Mouse (Mus musculus): ENCODE data around the gene Pcp4l1. TPM values are rescaled to one million over a fixed set of nuclear protein-coding genes. Genes with fewer than 3 reads are reported as not detected.

The Pcp4l1 gene
- polyA plus RNA-seq, 1 experiment from 2014 or later: 58.8 TPM

DNA sequence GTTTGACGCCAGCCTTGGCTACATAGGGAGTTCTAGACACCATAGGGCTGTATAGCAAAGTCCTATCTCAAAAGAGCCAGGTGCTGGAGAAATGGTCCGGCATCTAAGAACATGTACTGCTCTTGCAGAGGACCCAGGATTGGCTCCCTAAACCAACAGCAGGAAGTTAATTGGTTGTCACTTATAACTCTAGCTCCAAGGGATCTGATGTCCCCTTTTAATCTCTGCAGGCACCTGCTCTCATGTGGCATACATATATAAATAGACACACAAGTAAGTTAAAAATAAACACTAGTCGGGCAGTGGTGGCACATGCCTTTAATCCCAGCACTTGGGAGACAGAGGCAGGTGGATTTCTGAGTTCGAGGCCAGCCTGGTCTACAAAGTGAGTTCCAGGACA, 39.7 kb upstream of the Pcp4l1 start:
- H3K4me2 ChIP-seq (ENCODE audit: low read length): no peak overlapping the region
- H3K9me3 ChIP-seq (ENCODE audit: control insufficient read depth, low read length): no peaks in the 10 kb centered on the region
- no peak overlapping the region for H3K4me3 ChIP-seq (ENCODE audit: control insufficient read depth in 1 of 2, insufficient read depth in 1 of 2, low read depth in 1 of 2, low read length in 2 of 2)
- peaks cover 4 to 5% of the 10 kb centered on the region in 2 experiments; a peak in 2 of 4 replicates for H3K4me1 ChIP-seq (ENCODE audit: control insufficient read depth in 2 of 2, insufficient read depth in 2 of 2, low read length in 2 of 2)
- H3K9ac ChIP-seq (ENCODE audit: low read length): no peak overlapping the region
- peaks cover 74% of the 10 kb centered on the region for H3K36me3 ChIP-seq (ENCODE audit: control insufficient read depth, insufficient read depth, low read length)
- H3K27ac ChIP-seq (replicated peaks in 1 of 2; ENCODE audit: control insufficient read depth in 1 of 2, insufficient read depth in 1 of 2, low read depth in 2 of 2, low read length in 2 of 2): no peak overlapping the region
- H3K27me3 ChIP-seq (ENCODE audit: control insufficient read depth, insufficient read depth, low read length): no peaks in the 10 kb centered on the region
- 51% methylated on average over 4 of the region's 4 CpGs for whole genome bisulfite sequencing
- no peak for ATAC-seq (ENCODE audit: insufficient number of reproducible peaks, insufficient read depth, low FRiP score, low read depth)

DNA sequence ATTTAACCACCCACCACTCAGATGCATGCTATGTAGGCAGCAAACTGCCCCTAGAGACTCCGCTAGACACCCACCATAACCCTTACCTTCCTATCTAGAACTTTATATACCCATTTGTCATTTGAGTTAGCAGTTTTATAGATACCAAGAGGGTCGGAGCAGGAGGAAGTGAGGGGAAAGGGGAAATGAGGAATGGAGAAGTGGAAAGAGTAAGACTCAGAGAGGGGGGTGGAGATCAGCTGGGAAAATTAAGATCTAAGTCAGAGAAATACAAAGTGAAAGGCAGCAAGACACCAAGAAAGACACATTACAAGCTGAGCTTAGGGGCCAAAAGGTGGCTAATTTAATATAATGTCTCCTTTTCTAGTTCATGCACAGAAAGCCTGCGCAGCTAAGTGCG, 38.5 kb upstream of the Pcp4l1 start:
- WGBS: 86% methylated on average over 4 of the region's 4 CpGs
- Histone ChIP-seq H3K4me1 (ENCODE audit: control insufficient read depth in 2 of 2, insufficient read depth in 2 of 2, low read length in 2 of 2) (peaks cover 4 to 5% of the 10 kb centered on the region in 2 experiments; a peak in 2 of 4 replicates), H3K9ac (ENCODE audit: low read length) (0 out of 2 replicates have a peak overlapping the region, but pooled peaks have one; percentile 7), H3K27ac (replicated peaks in 1 of 2; ENCODE audit: control insufficient read depth in 1 of 2, insufficient read depth in 1 of 2, low read depth in 2 of 2, low read length in 2 of 2) (0 out of 4 replicates have a peak overlapping the region, but pooled peaks of 1 of the 2 experiments have one; percentile 14), H3K9me3 (ENCODE audit: control insufficient read depth, low read length) (no peaks in the 10 kb centered on the region), H3K36me3 (ENCODE audit: control insufficient read depth, insufficient read depth, low read length) (peaks cover 61% of the 10 kb centered on the region), H3K4me2 (ENCODE audit: low read length) (no peak overlapping the region), H3K4me3 (ENCODE audit: control insufficient read depth in 1 of 2, insufficient read depth in 1 of 2, low read depth in 1 of 2, low read length in 2 of 2) (no peak overlapping the region), H3K27me3 (ENCODE audit: control insufficient read depth, insufficient read depth, low read length) (no peaks in the 10 kb centered on the region)
- no peak for ATAC-seq (ENCODE audit: insufficient number of reproducible peaks, insufficient read depth, low FRiP score, low read depth)

DNA sequence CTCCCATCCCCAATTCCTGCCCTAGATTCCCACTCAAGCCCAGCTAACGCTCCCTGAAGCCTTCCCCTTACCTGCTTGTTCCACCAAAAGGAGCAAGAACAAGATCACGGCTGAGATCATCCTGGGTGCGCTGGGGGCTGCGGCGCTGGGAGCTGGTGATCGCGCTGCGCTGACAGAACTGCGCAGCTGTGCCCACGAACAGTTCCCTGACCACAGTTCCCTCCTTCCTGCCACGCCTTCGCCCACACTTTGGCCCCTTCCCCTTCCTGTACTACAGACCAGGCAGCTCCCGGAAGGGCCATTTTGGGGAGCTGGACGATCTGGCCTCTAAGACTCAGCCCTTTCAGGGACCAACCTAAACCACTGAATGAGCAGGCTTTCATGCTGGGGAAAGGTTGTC, 38.1 kb upstream of the Pcp4l1 start, which contains the start of gene Fcer1g:
Fcer1g (minus strand) TSS at position 240 of the 400 bp plus-strand sequence.
- WGBS: 85% methylated on average over 14 of the region's 14 CpGs
- H3K9me3 ChIP-seq (ENCODE audit: control insufficient read depth, low read length): no peaks in the 10 kb centered on the region
- no peak for ATAC-seq (ENCODE audit: insufficient number of reproducible peaks, insufficient read depth, low FRiP score, low read depth)
- H3K9ac ChIP-seq (ENCODE audit: low read length): 0 out of 2 replicates have a peak within 1 kb of the TSS, but pooled peaks have one; percentile 7
- H3K27me3 ChIP-seq (ENCODE audit: control insufficient read depth, insufficient read depth, low read length): no peaks in the 10 kb centered on the region
- H3K4me3 ChIP-seq (ENCODE audit: control insufficient read depth in 1 of 2, insufficient read depth in 1 of 2, low read depth in 1 of 2, low read length in 2 of 2): no peak within 1 kb of the TSS
- H3K4me1 ChIP-seq (ENCODE audit: control insufficient read depth in 2 of 2, insufficient read depth in 2 of 2, low read length in 2 of 2): peaks cover 4 to 5% of the 10 kb centered on the region in 2 experiments; a peak in 2 of 4 replicates
- peak within 1 kb of the TSS in 1 of 2 experiments; percentile 14; a peak in 1 of 4 replicates for H3K27ac ChIP-seq (replicated peaks in 1 of 2; ENCODE audit: control insufficient read depth in 1 of 2, insufficient read depth in 1 of 2, low read depth in 2 of 2, low read length in 2 of 2)
- peaks cover 57% of the 10 kb centered on the region for H3K36me3 ChIP-seq (ENCODE audit: control insufficient read depth, insufficient read depth, low read length)
- no peak within 1 kb of the TSS for H3K4me2 ChIP-seq (ENCODE audit: low read length)

DNA sequence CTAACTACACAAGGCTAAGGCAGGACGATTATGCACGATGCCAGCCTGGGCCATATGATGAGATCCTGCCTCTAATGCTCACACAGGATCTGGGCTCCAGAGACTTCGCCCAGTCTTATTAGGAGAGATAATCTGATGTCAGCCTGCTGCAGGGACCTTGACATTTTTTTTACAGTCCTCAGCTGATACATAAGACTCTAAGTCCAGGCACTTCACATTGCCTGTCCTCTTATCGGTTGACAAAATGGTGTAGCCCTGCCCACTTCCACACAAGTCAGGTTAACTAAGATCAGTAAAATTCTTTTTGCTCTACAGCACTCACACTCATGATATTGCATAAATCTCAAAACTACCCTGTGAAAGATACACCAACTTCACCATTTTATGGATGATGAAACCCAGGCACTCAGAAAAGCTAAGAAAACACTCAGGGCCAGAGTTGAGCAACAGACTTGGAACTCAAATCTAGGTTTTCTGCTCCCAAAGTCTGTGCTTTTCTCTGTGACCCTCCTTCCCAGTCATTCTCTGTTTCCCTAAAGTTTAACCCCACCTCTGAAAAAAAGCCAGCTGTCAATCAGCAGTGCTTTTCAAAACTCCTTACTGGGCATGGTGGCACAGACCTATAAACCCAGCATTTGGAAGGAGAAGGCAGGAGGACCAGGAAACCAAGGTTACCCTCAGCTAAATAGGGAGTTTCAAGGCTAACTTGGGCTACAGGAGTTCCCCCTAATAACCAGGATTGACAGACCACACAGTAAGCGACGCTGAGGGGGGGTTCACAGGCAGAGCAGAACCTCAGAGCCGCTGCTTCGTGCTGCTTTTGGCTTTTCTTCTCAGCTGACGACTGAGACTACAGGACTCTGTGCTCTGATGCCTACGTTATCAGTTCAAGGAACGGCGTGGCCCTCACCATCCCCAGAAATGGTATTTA, 37.0 kb upstream of the Pcp4l1 start:
- Histone ChIP-seq H3K27me3 (ENCODE audit: control insufficient read depth, insufficient read depth, low read length) (no peaks in the 10 kb centered on the region), H3K36me3 (ENCODE audit: control insufficient read depth, insufficient read depth, low read length) (peaks cover 46% of the 10 kb centered on the region), H3K4me2 (ENCODE audit: low read length) (no peak overlapping the region), H3K4me3 (ENCODE audit: control insufficient read depth in 1 of 2, insufficient read depth in 1 of 2, low read depth in 1 of 2, low read length in 2 of 2) (no peak overlapping the region), H3K4me1 (ENCODE audit: control insufficient read depth in 2 of 2, insufficient read depth in 2 of 2, low read length in 2 of 2) (peaks cover 4 to 5% of the 10 kb centered on the region in 2 experiments; a peak in 2 of 4 replicates), H3K27ac (replicated peaks in 1 of 2; ENCODE audit: control insufficient read depth in 1 of 2, insufficient read depth in 1 of 2, low read depth in 2 of 2, low read length in 2 of 2) (no peak overlapping the region), H3K9ac (ENCODE audit: low read length) (no peak overlapping the region), H3K9me3 (ENCODE audit: control insufficient read depth, low read length) (no peaks in the 10 kb centered on the region)
- no peak for ATAC-seq (ENCODE audit: insufficient number of reproducible peaks, insufficient read depth, low FRiP score, low read depth)
- WGBS: 54% methylated on average over 12 of the region's 12 CpGs

DNA sequence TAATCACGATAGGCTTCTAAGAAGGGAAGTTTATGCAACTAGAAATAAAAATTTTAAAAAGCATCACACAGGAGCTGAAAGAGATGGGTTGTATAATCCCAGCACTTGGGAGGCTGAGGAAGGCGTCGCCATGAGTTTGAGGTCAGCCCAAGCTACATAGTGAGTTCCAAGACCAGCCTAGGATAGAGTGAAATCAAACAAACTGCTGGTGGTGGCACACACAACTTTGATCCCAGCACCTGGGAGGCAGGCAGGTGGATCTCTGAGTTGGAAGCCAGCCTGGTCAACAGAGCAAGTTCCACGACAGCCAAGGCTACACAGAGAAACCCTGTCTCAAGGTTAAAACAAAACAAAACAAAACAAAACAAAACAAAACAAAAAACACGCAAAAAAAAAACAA, 36.3 kb upstream of the Pcp4l1 start:
- no peak for ATAC-seq (ENCODE audit: insufficient number of reproducible peaks, insufficient read depth, low FRiP score, low read depth)

DNA sequence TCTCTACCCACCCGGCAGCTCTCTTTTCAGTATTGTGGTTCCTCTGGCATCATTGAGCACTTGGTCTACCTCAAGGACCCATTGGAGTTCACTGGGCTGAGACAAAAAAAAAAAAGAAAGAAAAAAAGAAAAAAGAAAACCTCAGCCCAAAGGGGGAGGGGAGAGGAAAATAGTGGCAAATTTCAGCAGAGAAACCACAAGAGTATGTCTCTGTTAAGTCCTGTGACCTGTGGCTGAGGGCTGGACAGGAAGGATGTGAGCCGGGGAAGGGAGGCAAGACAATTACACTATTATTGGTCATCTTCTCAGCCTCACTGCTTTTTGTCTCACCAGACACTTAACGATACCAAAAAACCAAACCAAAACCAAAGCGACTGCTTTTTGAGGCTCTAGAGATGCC, 35.8 kb upstream of the Pcp4l1 start:
- Histone ChIP-seq H3K4me1 (ENCODE audit: control insufficient read depth in 2 of 2, insufficient read depth in 2 of 2, low read length in 2 of 2) (peaks cover 4 to 5% of the 10 kb centered on the region in 2 experiments; a peak in 2 of 4 replicates), H3K4me2 (ENCODE audit: low read length) (no peak overlapping the region), H3K9me3 (ENCODE audit: control insufficient read depth, low read length) (no peaks in the 10 kb centered on the region), H3K4me3 (ENCODE audit: control insufficient read depth in 1 of 2, insufficient read depth in 1 of 2, low read depth in 1 of 2, low read length in 2 of 2) (no peak overlapping the region), H3K36me3 (ENCODE audit: control insufficient read depth, insufficient read depth, low read length) (peaks cover 34% of the 10 kb centered on the region), H3K27ac (replicated peaks in 1 of 2; ENCODE audit: control insufficient read depth in 1 of 2, insufficient read depth in 1 of 2, low read depth in 2 of 2, low read length in 2 of 2) (no peak overlapping the region), H3K27me3 (ENCODE audit: control insufficient read depth, insufficient read depth, low read length) (no peaks in the 10 kb centered on the region), H3K9ac (ENCODE audit: low read length) (no peak overlapping the region)
- WGBS: 73% methylated on average over 4 of the region's 4 CpGs
- ATAC-seq (ENCODE audit: insufficient number of reproducible peaks, insufficient read depth, low FRiP score, low read depth): no peak

More for the DNA sequence above, 36.3 kb upstream of the Pcp4l1 start:
- H3K36me3 ChIP-seq (ENCODE audit: control insufficient read depth, insufficient read depth, low read length): peaks cover 39% of the 10 kb centered on the region
- H3K9me3 ChIP-seq (ENCODE audit: control insufficient read depth, low read length): no peaks in the 10 kb centered on the region
- no peak overlapping the region for H3K4me3 ChIP-seq (ENCODE audit: control insufficient read depth in 1 of 2, insufficient read depth in 1 of 2, low read depth in 1 of 2, low read length in 2 of 2)
- H3K27ac ChIP-seq (replicated peaks in 1 of 2; ENCODE audit: control insufficient read depth in 1 of 2, insufficient read depth in 1 of 2, low read depth in 2 of 2, low read length in 2 of 2): no peak overlapping the region
- H3K9ac ChIP-seq (ENCODE audit: low read length): no peak overlapping the region
- WGBS: 87% methylated on average over 5 of the region's 5 CpGs
- no peaks in the 10 kb centered on the region for H3K27me3 ChIP-seq (ENCODE audit: control insufficient read depth, insufficient read depth, low read length)
- no peak overlapping the region for H3K4me2 ChIP-seq (ENCODE audit: low read length)
- peaks cover 4 to 5% of the 10 kb centered on the region in 2 experiments; a peak in 2 of 4 replicates for H3K4me1 ChIP-seq (ENCODE audit: control insufficient read depth in 2 of 2, insufficient read depth in 2 of 2, low read length in 2 of 2)

DNA sequence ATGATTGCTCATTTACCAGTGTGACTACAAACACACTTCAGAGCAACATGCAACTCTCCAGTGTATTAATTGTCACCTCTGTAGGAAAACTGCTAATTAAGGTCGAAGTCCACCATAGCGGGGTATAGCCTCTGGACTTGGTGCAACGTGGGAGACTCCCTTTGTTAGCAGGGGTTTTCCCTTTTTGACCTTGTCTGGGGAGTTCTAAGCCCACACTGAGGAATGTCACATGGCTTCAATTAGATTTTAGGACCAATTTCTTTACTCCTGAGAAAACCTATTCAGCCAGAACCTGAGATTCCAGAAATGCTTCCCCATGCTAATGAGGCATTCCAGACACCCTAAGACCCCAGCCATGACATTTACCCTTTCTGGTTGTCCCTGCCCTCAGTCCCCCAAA, 34.1 kb upstream of the Pcp4l1 start:
- peaks cover 0 to 5% of the 10 kb centered on the region in 2 experiments; a peak in 1 of 4 replicates for H3K4me1 ChIP-seq (ENCODE audit: control insufficient read depth in 2 of 2, insufficient read depth in 2 of 2, low read length in 2 of 2)
- peaks cover 18% of the 10 kb centered on the region for H3K36me3 ChIP-seq (ENCODE audit: control insufficient read depth, insufficient read depth, low read length)
- no peaks in the 10 kb centered on the region for H3K27me3 ChIP-seq (ENCODE audit: control insufficient read depth, insufficient read depth, low read length)
- no peak overlapping the region for H3K27ac ChIP-seq (replicated peaks in 1 of 2; ENCODE audit: control insufficient read depth in 1 of 2, insufficient read depth in 1 of 2, low read depth in 2 of 2, low read length in 2 of 2)
- no peak overlapping the region for H3K4me3 ChIP-seq (ENCODE audit: control insufficient read depth in 1 of 2, insufficient read depth in 1 of 2, low read depth in 1 of 2, low read length in 2 of 2)
- H3K9me3 ChIP-seq (ENCODE audit: control insufficient read depth, low read length): no peaks in the 10 kb centered on the region
- H3K9ac ChIP-seq (ENCODE audit: low read length): no peak overlapping the region
- no peak overlapping the region for H3K4me2 ChIP-seq (ENCODE audit: low read length)
- WGBS: 80% methylated on average over 3 of the region's 3 CpGs
- ATAC-seq (ENCODE audit: insufficient number of reproducible peaks, insufficient read depth, low FRiP score, low read depth): no peak

All from heart, embryonic 14.5 days (tissue).